Mouse (Mus musculus) bone marrow, adult 2 months (tissue): ENCODE results near the gene Grap2.

Experiments
- CTCF ChIP-seq: fragments of 200-500 bp; IDR thresholded peaks from 2 replicates; pipeline ENCODE4 v1.5.1; 2011; ENCODE audit warnings: low read length, control low read depth; ENCODE audit not compliant: control insufficient read depth, insufficient read depth
- POLR2A ChIP-seq: fragments of 200-500 bp; IDR thresholded peaks from 2 replicates; pipeline ENCODE4 v1.6.1; 2011; ENCODE audit warnings: low read depth, mild to moderate bottlenecking, control low read depth, low read length, borderline replicate concordance; ENCODE audit not compliant: control insufficient read depth

- TF ChIP-seq POLR2A = no peak
- TF ChIP-seq CTCF = no peak
These were observed 3.5 kb downstream of the Grap2 start for GRCm38 (mm10) chr15:80575817-80576370.
